Mouse (Mus musculus): ENCODE results near the gene Rtn4rl1.
A peak's percentile ranks its signal among the peaks of the same experiment; 100 is the strongest.

Rtn4rl1 gene

DNA sequence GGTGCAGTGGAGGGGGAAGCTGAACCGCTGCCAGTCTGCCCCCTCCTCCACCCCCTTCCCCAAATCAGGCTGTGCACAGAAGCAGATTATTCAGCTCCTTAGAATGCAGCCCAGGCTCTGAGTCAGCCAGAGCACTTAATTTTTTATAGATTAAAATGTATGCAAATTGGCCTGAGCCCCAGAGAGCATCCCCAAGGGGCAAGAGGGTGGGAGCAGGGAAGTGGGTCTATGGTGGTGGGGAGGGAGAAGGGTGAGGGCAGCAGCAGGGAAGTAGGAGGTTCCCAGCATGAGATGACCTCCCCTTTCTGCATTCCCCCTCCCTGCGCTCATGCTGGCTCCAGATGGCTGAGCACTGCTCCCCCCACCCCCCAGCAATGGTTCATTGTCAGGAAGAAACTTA lies 8.6 kb upstream of the Rtn4rl1 start:
- no peak for DNase-seq (ENCODE audit: low read depth, low spot score)

- DNase-seq (ENCODE audit: low read depth, low spot score): peak; percentile 62
These were observed 3.7 kb upstream of the Rtn4rl1 start for GRCm38 (mm10) chr11:75189713-75190370.

- DNase-seq (ENCODE audit: low read depth, low spot score): peak; percentile 97
These were observed 3.2 kb upstream of the Rtn4rl1 start for GRCm38 (mm10) chr11:75190371-75190724.

- no peak for DNase-seq (ENCODE audit: low read depth, low spot score)
These were observed 2.6 kb upstream of the Rtn4rl1 start, which contains the start of gene Dph1 for GRCm38 (mm10) chr11:75190905-75191441. Dph1 (minus strand) TSS chr11:75191241.

GRCm38 (mm10) chr11:75191841-75192240 lies 1.7 kb upstream of the Rtn4rl1 start:
- DNase-seq (ENCODE audit: low read depth, low spot score): no peak

DNA sequence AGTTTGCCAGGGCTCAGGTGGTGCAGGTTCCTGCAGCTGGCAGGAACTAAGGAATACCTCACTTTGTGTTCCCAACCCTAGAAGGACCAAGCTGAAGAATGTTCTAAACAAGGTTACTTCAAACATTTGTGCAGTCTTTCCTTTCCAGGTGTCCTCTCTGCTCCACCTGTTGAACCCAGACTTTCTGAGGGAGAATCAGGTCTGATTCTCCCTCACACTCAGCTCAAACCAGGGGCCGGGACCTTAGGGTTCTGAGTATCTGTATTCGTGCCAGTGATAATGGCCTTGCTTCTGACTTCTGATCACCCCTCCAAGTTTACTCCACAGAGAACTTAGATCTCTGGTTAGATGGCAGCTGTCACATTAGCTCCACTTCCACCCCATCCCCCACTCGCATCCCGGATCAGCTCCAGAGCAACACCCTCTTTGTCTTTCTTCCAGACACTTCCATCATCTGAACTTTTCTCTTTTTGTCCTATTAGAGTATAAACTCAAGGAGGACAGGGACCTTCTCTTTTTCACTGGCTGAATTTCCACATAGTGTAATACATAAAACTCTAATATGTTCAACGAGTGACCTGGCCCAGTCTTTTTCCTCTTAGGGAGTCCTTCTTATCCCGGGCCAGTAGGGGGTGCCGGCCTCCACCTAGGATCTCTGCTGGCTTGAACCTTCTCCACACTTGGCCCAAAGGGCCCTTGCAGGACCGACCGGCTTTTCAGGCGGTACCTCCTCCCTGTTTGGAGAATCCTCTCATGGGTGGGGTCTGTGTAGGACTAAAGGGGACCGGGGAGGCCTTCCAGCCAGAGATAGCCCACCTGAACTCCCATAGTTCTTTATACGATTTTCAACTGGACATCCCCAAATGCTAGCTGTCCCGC lies 1.0 kb upstream of the Rtn4rl1 start:
- DNase-seq (ENCODE audit: low read depth, low spot score): peak; percentile 91

- peak; percentile 63 for DNase-seq (ENCODE audit: low read depth, low spot score)
These were observed 702 bp downstream of the Rtn4rl1 start for GRCm38 (mm10) chr11:75194121-75194849.

DNA sequence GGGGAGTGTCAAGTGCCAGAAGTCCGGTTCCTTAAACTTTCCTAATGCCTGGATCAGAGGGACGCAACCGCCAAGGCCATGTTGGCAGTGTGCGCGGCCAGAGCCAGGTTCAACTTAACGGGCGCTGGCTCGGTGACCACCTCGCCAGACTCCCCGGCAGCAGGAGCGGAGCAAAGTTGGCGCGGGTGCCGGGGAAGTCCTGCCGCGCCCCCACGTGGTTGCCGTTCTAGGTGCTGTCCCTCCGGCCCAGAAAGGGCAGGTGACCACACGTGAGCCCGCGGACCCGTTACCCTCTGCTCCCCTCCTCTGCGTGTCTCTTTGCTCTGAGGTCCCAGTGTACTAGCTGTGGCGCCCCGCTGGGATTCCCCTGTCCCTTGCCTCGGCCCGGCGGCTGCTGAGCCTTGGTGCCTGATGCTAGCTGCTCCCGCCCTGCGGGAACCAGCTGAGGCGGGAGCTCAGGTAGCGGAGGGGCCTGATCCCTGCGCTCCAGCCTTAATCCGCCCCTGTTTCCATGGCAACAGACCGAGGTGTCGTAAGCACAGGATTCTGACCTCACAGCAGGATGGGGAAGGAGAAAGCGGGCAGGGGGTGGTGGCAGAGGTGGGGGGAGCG lies 1.4 kb downstream of the Rtn4rl1 start:
- DNase-seq (ENCODE audit: low read depth, low spot score): peak; percentile 96

DNA sequence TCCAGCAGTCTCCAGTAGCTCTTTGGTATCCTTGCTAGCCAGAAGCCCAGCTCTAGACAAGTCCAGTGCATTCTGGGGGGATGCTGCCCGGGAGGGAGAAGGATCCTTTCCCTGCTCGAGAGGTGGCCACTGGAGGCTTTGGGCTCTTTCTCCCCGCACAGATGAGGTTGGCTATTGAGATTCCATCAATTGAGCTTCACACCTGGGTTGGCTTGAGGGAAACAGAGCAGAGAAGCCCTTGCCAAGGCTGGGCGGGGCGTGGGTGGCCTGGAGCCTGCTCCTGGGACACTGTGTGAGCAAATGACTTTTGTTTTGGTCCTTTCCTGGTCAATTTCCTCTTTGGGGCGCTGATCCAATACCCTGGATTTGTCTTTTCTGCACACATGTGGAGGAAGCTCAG lies 2.5 kb downstream of the Rtn4rl1 start:
- DNase-seq (ENCODE audit: low read depth, low spot score): no peak

DNA sequence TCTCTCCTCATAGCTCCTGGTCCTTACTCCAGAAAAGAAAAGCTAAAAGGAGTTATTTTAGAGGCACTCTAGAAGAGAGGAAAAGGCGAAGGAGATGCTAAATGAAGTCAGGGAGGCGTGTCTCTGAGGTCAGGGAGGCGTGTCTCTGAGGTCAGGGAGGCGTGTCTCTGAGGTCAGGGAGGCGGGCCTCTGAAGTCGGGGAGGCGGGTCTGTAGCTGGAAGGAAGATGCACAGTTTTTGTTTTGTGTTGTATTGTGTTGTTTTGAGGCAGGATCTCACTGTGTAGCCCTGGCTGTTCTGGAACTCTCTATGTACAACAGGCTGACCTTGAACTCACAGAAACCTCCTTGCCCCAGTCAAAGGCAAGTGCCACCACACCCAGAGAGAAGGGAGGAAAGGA lies 4.4 kb downstream of the Rtn4rl1 start:
- DNase-seq (ENCODE audit: low read depth, low spot score): peak; percentile 77

- no peak for DNase-seq (ENCODE audit: low read depth, low spot score)
These were observed 5.2 kb downstream of the Rtn4rl1 start for GRCm38 (mm10) chr11:75198792-75199191.

- no peak for DNase-seq (ENCODE audit: low read depth, low spot score)
These were observed 6.4 kb downstream of the Rtn4rl1 start for GRCm38 (mm10) chr11:75199951-75200350.

DNA sequence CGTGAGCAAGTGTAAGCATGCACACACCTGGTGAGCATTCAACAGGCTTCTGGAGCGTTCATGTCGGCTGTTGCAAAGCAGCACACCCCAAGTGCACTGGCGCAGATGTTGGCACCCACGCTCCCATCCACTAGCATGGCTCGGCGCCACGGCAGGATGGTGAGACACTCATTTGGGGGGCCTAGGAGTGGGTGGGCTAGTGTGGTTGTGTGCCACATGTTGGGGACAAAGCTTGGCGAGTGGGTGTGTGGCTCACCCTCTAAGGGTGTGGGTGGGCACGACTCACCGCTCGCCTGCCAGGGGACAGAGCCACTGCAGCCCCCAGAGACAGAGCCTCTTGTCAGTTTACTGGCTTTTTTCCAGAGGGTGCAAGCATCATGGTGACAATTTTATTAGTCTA lies 7.4 kb downstream of the Rtn4rl1 start:
- no peak for DNase-seq (ENCODE audit: low read depth, low spot score)

DNA sequence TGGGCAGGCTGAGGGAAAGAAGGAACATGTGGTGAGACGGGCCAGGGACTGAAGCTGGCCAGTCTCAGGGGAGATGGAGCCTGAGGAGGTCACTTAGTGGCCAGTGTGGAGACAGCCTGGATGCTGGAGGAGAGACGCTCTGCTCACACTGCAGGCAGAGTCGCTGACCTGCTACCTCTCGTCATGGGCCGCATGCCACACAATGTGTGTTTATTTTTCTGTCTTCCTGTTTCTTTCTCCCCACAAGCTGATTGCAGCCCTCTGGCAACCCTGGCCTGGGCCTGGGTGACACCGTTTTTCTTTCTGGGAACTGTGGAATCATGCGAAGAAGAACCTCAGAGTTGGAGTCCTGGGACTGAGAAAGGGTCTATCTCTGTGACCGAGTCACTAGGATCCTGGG lies 8.1 kb downstream of the Rtn4rl1 start:
- no peak for DNase-seq (ENCODE audit: low read depth, low spot score)

DNA sequence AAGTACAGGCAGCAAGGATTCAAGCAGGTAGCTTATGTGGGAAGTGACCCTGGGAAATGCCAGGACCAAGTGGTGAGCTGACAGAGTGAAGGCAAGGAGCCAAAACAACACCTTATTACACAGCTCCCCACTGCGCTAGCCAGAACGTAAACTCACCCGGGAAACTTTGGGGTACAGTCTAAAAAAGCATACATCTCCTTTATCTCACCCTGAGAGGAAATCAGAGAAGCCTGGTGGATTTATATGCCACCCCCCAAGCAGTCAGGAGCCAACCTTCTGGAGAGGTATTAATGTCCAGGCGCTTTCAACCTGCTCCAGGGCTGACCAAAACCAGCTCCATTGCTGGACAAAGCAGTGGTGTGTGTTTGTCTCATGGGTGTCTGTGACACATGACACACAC lies 10.3 kb downstream of the Rtn4rl1 start:
- DNase-seq (ENCODE audit: low read depth, low spot score): no peak

DNA sequence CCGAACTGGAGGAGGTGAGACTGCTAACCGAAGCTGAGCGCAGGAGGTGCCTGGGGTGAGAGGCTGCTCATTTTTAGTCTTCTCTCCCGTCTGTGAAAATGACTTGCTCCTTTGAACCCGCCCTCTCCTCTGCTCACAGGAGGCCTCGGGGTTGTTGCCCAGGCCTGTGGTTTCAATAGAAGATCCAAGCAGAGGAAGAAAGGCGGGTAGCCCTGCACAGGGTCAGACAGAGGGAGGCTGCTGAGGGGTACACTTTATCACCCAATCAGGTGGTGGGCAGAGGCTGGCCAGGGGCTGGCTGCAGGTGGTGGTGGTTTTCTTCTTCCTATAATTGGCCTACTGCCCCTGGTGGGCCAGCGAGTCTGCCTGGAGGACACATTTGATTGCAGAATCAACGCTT lies 10.9 kb downstream of the Rtn4rl1 start:
- DNase-seq (ENCODE audit: low read depth, low spot score): no peak

GRCm38 (mm10) chr11:75206347-75206746 lies 12.8 kb downstream of the Rtn4rl1 start:
- no peak for DNase-seq (ENCODE audit: low read depth, low spot score)

DNA sequence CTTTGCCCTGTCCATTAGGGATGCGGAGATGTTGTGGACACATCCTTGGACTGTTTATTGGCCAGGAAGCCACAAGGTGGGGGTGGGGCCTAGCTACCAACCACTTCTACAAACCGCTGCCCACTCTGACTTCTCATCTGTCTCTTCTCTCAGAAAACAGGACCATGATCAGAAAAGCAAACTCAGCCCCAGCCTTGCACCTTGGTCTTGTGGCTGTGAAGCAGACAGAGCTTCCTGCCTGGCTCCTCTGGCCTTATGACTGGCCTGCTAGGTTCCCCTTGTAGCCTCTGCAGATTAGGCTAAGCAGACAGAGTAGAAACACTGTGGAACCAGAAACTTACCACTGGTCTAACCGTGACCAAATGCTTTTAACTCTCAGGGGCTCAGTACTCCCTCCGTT lies 15.8 kb downstream of the Rtn4rl1 start:
- DNase-seq (ENCODE audit: low read depth, low spot score): no peak

DNA sequence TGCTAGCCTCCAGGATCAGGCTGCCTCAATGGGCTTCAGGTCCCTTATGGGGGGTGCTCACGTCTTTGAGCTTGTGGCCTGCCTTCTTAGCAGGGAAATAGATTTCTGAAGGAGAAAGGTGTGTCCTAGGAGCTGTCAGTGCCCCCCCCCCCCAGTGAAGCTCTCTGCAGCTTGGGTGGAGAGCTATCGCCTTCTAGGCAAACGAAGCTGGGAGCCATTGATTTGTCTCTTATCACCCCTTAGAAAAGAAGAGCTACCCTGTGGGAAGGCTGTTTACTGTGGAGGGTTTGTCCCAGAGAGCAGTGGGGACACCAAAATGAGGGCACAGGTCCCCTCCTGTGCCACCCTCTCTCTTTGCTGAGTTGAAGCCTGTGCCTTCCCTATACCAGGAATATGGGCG lies 16.5 kb downstream of the Rtn4rl1 start:
- no peak for DNase-seq (ENCODE audit: low read depth, low spot score)

GRCm38 (mm10) chr11:75210755-75211154 lies 17.2 kb downstream of the Rtn4rl1 start:
- DNase-seq (ENCODE audit: low read depth, low spot score): no peak

DNA sequence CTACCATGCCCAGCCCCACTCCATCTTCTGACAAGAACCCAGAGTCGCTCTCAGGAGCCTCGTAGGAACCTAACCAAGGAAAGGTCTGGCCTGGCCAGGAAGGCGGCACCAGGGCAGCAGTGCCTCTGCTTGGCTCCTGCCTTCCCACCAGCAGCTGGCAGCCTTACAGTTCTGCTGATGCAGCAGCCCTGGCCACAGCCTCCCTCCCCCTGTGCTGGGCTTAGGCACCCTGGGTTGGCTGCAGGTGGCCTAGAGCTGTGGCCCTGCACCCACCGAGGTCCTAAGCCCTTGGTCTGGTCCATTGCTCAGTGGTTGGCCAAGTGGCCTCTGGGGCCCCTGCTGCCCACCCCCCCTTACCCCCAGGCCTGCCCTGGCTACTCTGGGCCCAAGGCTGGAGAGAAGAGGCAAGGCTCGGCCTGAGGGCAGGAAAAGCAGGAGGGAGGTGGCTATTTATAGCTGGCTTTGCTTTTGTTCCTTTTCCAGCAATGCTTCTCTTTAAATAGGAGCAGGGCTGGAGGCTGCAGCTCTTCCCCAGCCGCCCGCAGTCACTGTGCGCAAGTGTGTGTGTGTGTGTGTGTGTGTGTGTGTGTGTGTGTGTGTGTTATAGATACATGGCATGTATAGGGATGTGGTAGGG lies 18.6 kb downstream of the Rtn4rl1 start:
- no peak for DNase-seq (ENCODE audit: low read depth, low spot score)
